ENCODE assay signal across 8 mouse cellular contexts in the genomic region with DNA sequence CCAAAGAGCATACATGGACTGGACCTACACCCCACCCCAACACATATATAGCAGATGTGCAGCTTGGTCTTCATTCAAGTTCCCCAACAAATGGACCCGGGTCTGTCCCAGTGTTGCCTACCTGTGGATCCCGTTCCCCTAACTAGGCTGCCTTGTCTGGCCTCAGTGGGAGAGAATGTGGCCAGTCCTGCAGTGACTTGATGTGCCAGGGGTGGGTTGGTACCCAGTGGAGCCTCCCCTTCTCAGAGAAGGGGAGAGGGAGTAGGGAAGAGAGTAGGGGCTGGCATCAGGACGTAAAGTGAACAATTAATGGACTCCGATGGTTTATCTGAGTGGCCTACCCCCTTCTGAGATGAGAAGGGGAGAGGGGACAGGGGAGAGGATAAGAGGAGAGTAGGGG. TPM values are rescaled to one million over a fixed set of nuclear protein-coding genes. Genes with fewer than 3 reads are reported as not detected.
A peak's percentile ranks its signal among the peaks of the same experiment; 100 is the strongest.
DNase-seq lines count a peak whose midpoint lies in the region; ATAC-seq lines count a peak whose summit lies in the region.

No protein-coding gene starts in this region.

- H3K4me2 ChIP-seq in kidney, embryonic 15.5 days, result peak overlapping the region; percentile 91
- peak overlapping the region; percentile 93 for H3K4me2 ChIP-seq in hindbrain, embryonic 13.5 days
- H3K4me2 ChIP-seq in midbrain, embryonic 15.5 days, result peak overlapping the region; percentile 81

- no peak overlapping the region for H3K27ac ChIP-seq in kidney, embryonic 15.5 days
- no peak overlapping the region for H3K27ac ChIP-seq in hindbrain, embryonic 13.5 days
- H3K27ac ChIP-seq in midbrain, embryonic 15.5 days, result no peak overlapping the region

- WGBS in kidney, embryonic 15.5 days, result 62% methylated on average over 4 of the region's 4 CpGs
- WGBS in hindbrain, embryonic 13.5 days, result 52% methylated on average over 4 of the region's 4 CpGs
- 44% methylated on average over 4 of the region's 4 CpGs for WGBS in midbrain, embryonic 15.5 days

- H3K27me3 ChIP-seq in kidney, embryonic 15.5 days, result peaks cover 12% of the 10 kb centered on the region
- no peaks in the 10 kb centered on the region; the same call in 1 of the 2 replicates for H3K27me3 ChIP-seq in hindbrain, embryonic 13.5 days
- H3K27me3 ChIP-seq in midbrain, embryonic 15.5 days (replicated peaks), result peaks cover 5% of the 10 kb centered on the region; the same call in 1 of the 2 replicates

- H3K9ac ChIP-seq in kidney, embryonic 15.5 days, result peak overlapping the region; percentile 83
- H3K9ac ChIP-seq in hindbrain, embryonic 13.5 days, result peak overlapping the region; percentile 93
- peak overlapping the region; percentile 84 for H3K9ac ChIP-seq in midbrain, embryonic 15.5 days

- peak overlapping the region; percentile 91 for H3K4me3 ChIP-seq in kidney, embryonic 15.5 days (replicated peaks)
- H3K4me3 ChIP-seq in hindbrain, embryonic 13.5 days, result peak overlapping the region; percentile 84
- H3K4me3 ChIP-seq in midbrain, embryonic 15.5 days, result peak overlapping the region; percentile 86

- no peak for DNase-seq in kidney, postnatal 10 days
- DNase-seq in c-Kit-positive CD71-positive TER-119-positive erythroid progenitor cells, embryonic 14.5 days (ENCODE audit: low spot score), result peak; percentile 11
- DNase-seq in left cerebral cortex, adult 11 months (ENCODE audit: low spot score), result no peak
- DNase-seq in gastrocnemius, postnatal 10 days, result no peak
- DNase-seq in lung, postnatal 10 days, result no peak

- H3K36me3 ChIP-seq in kidney, embryonic 15.5 days, result peaks cover 23% of the 10 kb centered on the region
- H3K36me3 ChIP-seq in hindbrain, embryonic 13.5 days, result peaks cover 26% of the 10 kb centered on the region
- H3K36me3 ChIP-seq in midbrain, embryonic 15.5 days (replicated peaks), result peaks cover 16% of the 10 kb centered on the region; the same call in 1 of the 2 replicates

- peaks cover 12% of the 10 kb centered on the region for H3K4me1 ChIP-seq in kidney, embryonic 15.5 days
- H3K4me1 ChIP-seq in hindbrain, embryonic 13.5 days (replicated peaks), result peaks cover 21% of the 10 kb centered on the region
- peaks cover 27% of the 10 kb centered on the region for H3K4me1 ChIP-seq in midbrain, embryonic 15.5 days

- no peaks in the 10 kb centered on the region for H3K9me3 ChIP-seq in kidney, embryonic 15.5 days (replicated peaks)
- H3K9me3 ChIP-seq in hindbrain, embryonic 13.5 days, result no peaks in the 10 kb centered on the region
- H3K9me3 ChIP-seq in midbrain, embryonic 15.5 days, result no peaks in the 10 kb centered on the region

- no peak for ATAC-seq in kidney, embryonic 15.5 days (replicated peaks; ENCODE audit: low FRiP score)
- ATAC-seq in hindbrain, embryonic 13.5 days (ENCODE audit: low FRiP score), result no peak
- peak; percentile 4 for ATAC-seq in midbrain, embryonic 15.5 days (replicated peaks)

RNA-seq across cellular contexts. Expression of gene Clptm1l, which starts 0.8 kb away (rescaled TPM):
- 123 and 133 TPM in 2 replicates for polyA plus RNA-seq in kidney, embryonic 15.5 days (2015; fragmentation: Nextera tagmentation; extraction: Ambion mirVana)
- polyA plus RNA-seq in hindbrain, embryonic 13.5 days (2015; fragmentation: Nextera tagmentation; extraction: Ambion mirVana), result 118 and 119 TPM in 2 replicates
- polyA plus RNA-seq in midbrain, embryonic 15.5 days (2015; fragmentation: Nextera tagmentation; extraction: Ambion mirVana), result 143 and 156 TPM in 2 replicates
- 10 to 100 TPM; 56.7 to 58.7 TPM for total RNA-seq in gastrocnemius, postnatal 10 days (2021)

RNA-seq across cellular contexts. Expression of gene Tert, which starts 23.7 kb away (rescaled TPM):
- 6.5 and 7.3 TPM in 2 replicates for polyA plus RNA-seq in kidney, embryonic 15.5 days (2015; fragmentation: Nextera tagmentation; extraction: Ambion mirVana)
- 5.3 and 8.1 TPM in 2 replicates for polyA plus RNA-seq in hindbrain, embryonic 13.5 days (2015; fragmentation: Nextera tagmentation; extraction: Ambion mirVana)
- polyA plus RNA-seq in midbrain, embryonic 15.5 days (2015; fragmentation: Nextera tagmentation; extraction: Ambion mirVana), result 7.9 and 8.3 TPM in 2 replicates
- total RNA-seq in gastrocnemius, postnatal 10 days (2021), result under 1 TPM; 0.70 to 0.79 TPM
